Mouse (Mus musculus) heart, postnatal 4 days (tissue): ENCODE data around the gene Hsd11b1. TPM values are rescaled to one million over a fixed set of nuclear protein-coding genes. Genes with fewer than 3 reads are reported as not detected.
A peak's percentile ranks its signal among the peaks of the same experiment; 100 is the strongest.

Experiments used
- DNase-seq: peaks from one replicate; pipeline ENCODE4 v3.0.0; 2021
- total RNA-seq, 2 experiments: library from RNA; stranded (reverse); gene quantifications; 2 replicates each; pipeline ENCODE4 v1.2.3; 2021

Hsd11b1 gene
- total RNA-seq, 2 experiments from 2014 or later = 1.0 to 1.5 TPM

- DNase-seq = no peak
Observed at GRCm38 (mm10) chr1:193200640-193201382, 63.1 kb downstream of the Hsd11b1 start.

GRCm38 (mm10) chr1:193198312-193198711, 65.6 kb downstream of the Hsd11b1 start:
- DNase-seq = no peak

- DNase-seq = no peak
Observed at GRCm38 (mm10) chr1:193197494-193198205, 66.2 kb downstream of the Hsd11b1 start.

- DNase-seq = no peak
Observed at GRCm38 (mm10) chr1:193195169-193195810, 68.6 kb downstream of the Hsd11b1 start.

- DNase-seq = no peak
Observed at GRCm38 (mm10) chr1:193194416-193195140, 69.3 kb downstream of the Hsd11b1 start.

- DNase-seq = peak; percentile 37
Observed at GRCm38 (mm10) chr1:193191675-193192283, 72.1 kb downstream of the Hsd11b1 start.

GRCm38 (mm10) chr1:193189771-193190170, 74.1 kb downstream of the Hsd11b1 start:
- peak; percentile 21 for DNase-seq

GRCm38 (mm10) chr1:193189151-193189621, 74.7 kb downstream of the Hsd11b1 start:
- DNase-seq = peak; percentile 70

- no peak for DNase-seq
Observed at GRCm38 (mm10) chr1:193188257-193188656, 75.6 kb downstream of the Hsd11b1 start.

GRCm38 (mm10) chr1:193181104-193181503, 82.8 kb downstream of the Hsd11b1 start:
- DNase-seq = no peak

GRCm38 (mm10) chr1:193174143-193174733, 89.6 kb downstream of the Hsd11b1 start:
- peak; percentile 16 for DNase-seq

- no peak for DNase-seq
Observed at GRCm38 (mm10) chr1:193173810-193174129, 90.1 kb downstream of the Hsd11b1 start.

- peak; percentile 97 for DNase-seq
Observed at GRCm38 (mm10) chr1:193172991-193173809, 90.7 kb downstream of the Hsd11b1 start.

Other genes starting within 250 kb of the Hsd11b1 start
- gene Syt14, start 228.3 kb downstream of the Hsd11b1 start, total RNA-seq = under 1 TPM; 0.29 TPM
- gene Diexf, start 133.8 kb downstream of the Hsd11b1 start, total RNA-seq = 10 to 100 TPM; 10.2 to 11.8 TPM
- 1 to 10 TPM; 6.0 to 7.5 TPM for gene Irf6, start 111.0 kb downstream of the Hsd11b1 start, total RNA-seq
- gene A130010J15Rik, start 96.0 kb downstream of the Hsd11b1 start, total RNA-seq = 1 to 10 TPM; 5.3 to 7.8 TPM
- 1 to 10 TPM; 1.0 to 1.4 TPM for gene Traf3ip3, start 62.4 kb downstream of the Hsd11b1 start, total RNA-seq
- 1 to 10 TPM; 8.3 to 9.7 TPM for gene Lamb3, start 56.4 kb downstream of the Hsd11b1 start, total RNA-seq
- gene G0s2, start 9.1 kb upstream of the Hsd11b1 start, total RNA-seq = 10 to 100 TPM; 51.9 to 62.0 TPM
- gene Camk1g, start 106.2 kb upstream of the Hsd11b1 start, total RNA-seq = 1 to 10 TPM; 3.9 to 4.1 TPM